Mouse (Mus musculus): ENCODE measurements around the gene Fam168a.

Fam168a gene

GRCm38 (mm10) chr7:100706143-100706841 lies at the start of gene Fam168a:
TSS of gene Fam168a (plus strand) at chr7:100706635.
- ATAC-seq (ENCODE audit: low TSS enrichment): peak; percentile 96

GRCm38 (mm10) chr7:100656739-100657138 lies 49.7 kb upstream of the Fam168a start:
- ATAC-seq (ENCODE audit: low TSS enrichment): peak; percentile 41; the same call in 1 of the 2 replicates

- peak; percentile 15; the same call in 1 of the 2 replicates for ATAC-seq (ENCODE audit: low TSS enrichment)
Measured at GRCm38 (mm10) chr7:100658093-100658578, 48.3 kb upstream of the Fam168a start.

GRCm38 (mm10) chr7:100661264-100661663 lies 45.2 kb upstream of the Fam168a start:
- ATAC-seq (ENCODE audit: low TSS enrichment): no peak

GRCm38 (mm10) chr7:100662231-100662630 lies 44.2 kb upstream of the Fam168a start, which contains the start of gene Plekhb1:
TSS of gene Plekhb1 (minus strand) at chr7:100662414.
- ATAC-seq (ENCODE audit: low TSS enrichment): no peak

- ATAC-seq (ENCODE audit: low TSS enrichment): peak; percentile 81
Measured at GRCm38 (mm10) chr7:100663190-100663589, 43.2 kb upstream of the Fam168a start.

GRCm38 (mm10) chr7:100663729-100664304 lies 42.6 kb upstream of the Fam168a start:
- ATAC-seq (ENCODE audit: low TSS enrichment): peak; percentile 52

- peak; percentile 85 for ATAC-seq (ENCODE audit: low TSS enrichment)
Measured at GRCm38 (mm10) chr7:100670646-100671045, 35.8 kb upstream of the Fam168a start.

- ATAC-seq (ENCODE audit: low TSS enrichment): no peak
Measured at GRCm38 (mm10) chr7:100673452-100673851, 33.0 kb upstream of the Fam168a start.

- ATAC-seq (ENCODE audit: low TSS enrichment): no peak
Measured at GRCm38 (mm10) chr7:100674941-100675340, 31.5 kb upstream of the Fam168a start.

- no peak for ATAC-seq (ENCODE audit: low TSS enrichment)
Measured at GRCm38 (mm10) chr7:100678052-100678451, 28.4 kb upstream of the Fam168a start.

GRCm38 (mm10) chr7:100678948-100679880 lies 27.2 kb upstream of the Fam168a start:
- ATAC-seq (ENCODE audit: low TSS enrichment): no peak

GRCm38 (mm10) chr7:100681132-100681531 lies 25.3 kb upstream of the Fam168a start:
- peak; percentile 81 for ATAC-seq (ENCODE audit: low TSS enrichment)

GRCm38 (mm10) chr7:100683241-100683640 lies 23.2 kb upstream of the Fam168a start:
- ATAC-seq (ENCODE audit: low TSS enrichment): no peak

- ATAC-seq (ENCODE audit: low TSS enrichment): no peak
Measured at GRCm38 (mm10) chr7:100684081-100684480, 22.4 kb upstream of the Fam168a start.

GRCm38 (mm10) chr7:100684538-100684937 lies 21.9 kb upstream of the Fam168a start:
- 0 out of 2 replicates have a peak, but pooled peaks have one; percentile 28 for ATAC-seq (ENCODE audit: low TSS enrichment)

- peak; percentile 75; the same call in 1 of the 2 replicates for ATAC-seq (ENCODE audit: low TSS enrichment)
Measured at GRCm38 (mm10) chr7:100685061-100686030, 21.1 kb upstream of the Fam168a start.

- no peak for ATAC-seq (ENCODE audit: low TSS enrichment)
Measured at GRCm38 (mm10) chr7:100688471-100688870, 18.0 kb upstream of the Fam168a start.

GRCm38 (mm10) chr7:100693199-100693598 lies 13.2 kb upstream of the Fam168a start:
- ATAC-seq (ENCODE audit: low TSS enrichment): no peak
